Comparison of ENCODE assay signal across 8 mouse cellular contexts in genomic region chr3:35973551-35973950, GRCm38 (mm10). TPM values are rescaled to one million over a fixed set of nuclear protein-coding genes. Genes with fewer than 3 reads are reported as not detected.
DNase-seq lines count a peak whose midpoint lies in the region; ATAC-seq lines count a peak whose summit lies in the region.

No protein-coding gene starts in this region.

- peak; percentile 81 for ATAC-seq in activated CD4-positive, CD25-positive, alpha-beta regulatory T cell, adult 4 months

- DNase-seq in adrenal gland, postnatal 14 days, result peak; percentile 31
- no peak for DNase-seq in adrenal gland, postnatal 4 days (ENCODE audit: low spot score in 2 of 2)
- peak; percentile 27 for DNase-seq in left cerebral cortex, postnatal 4 days
- no peak for DNase-seq in left cerebral cortex, adult 11 months (ENCODE audit: low spot score)
- peak; percentile 20 for DNase-seq in forelimb bud, embryonic 11.5 days (ENCODE audit: low read depth, low spot score)
- peak; percentile 47 for DNase-seq in lung, postnatal 14 days
- DNase-seq in thymus, postnatal 36 days, result peak; percentile 47 to 48

- intact Hi-C loops in left cerebral cortex, postnatal 4 days (cut with DNase I), result loop anchor here (5.0 kb wide), 1 partner anchor 281 kb away; no protein-coding TSS in a partner anchor

RNA-seq across cellular contexts. Expression of gene Mccc1, which starts 26.9 kb away (rescaled TPM):
- total RNA-seq in adrenal gland, postnatal 14 days (2021), result 89.4 and 90.7 TPM in 2 replicates
- total RNA-seq in adrenal gland, postnatal 4 days (2021), result 10 to 100 TPM; 57.7 to 74.9 TPM
- 10 to 100 TPM; 31.0 to 36.5 TPM for total RNA-seq in left cerebral cortex, postnatal 4 days (2021)
- 10 to 100 TPM; 12.8 to 20.5 TPM for polyA plus RNA-seq in activated CD4-positive, CD25-positive, alpha-beta regulatory T cell, adult 4 months (2017; shearing (Covaris generic))

RNA-seq across cellular contexts. Expression of gene Dcun1d1, which starts 36.3 kb away (rescaled TPM):
- 57.7 and 60.2 TPM in 2 replicates for total RNA-seq in adrenal gland, postnatal 14 days (2021)
- 10 to 100 TPM; 76.5 to 79.3 TPM for total RNA-seq in adrenal gland, postnatal 4 days (2021)
- 10 to 100 TPM; 70.4 to 73.9 TPM for total RNA-seq in left cerebral cortex, postnatal 4 days (2021)
- polyA plus RNA-seq in activated CD4-positive, CD25-positive, alpha-beta regulatory T cell, adult 4 months (2017; shearing (Covaris generic)), result 100 to 1,000 TPM; 110 to 118 TPM

Comparison
In these comparisons a context has a peak if more than half of its experiments do, and no peak if none do; other contexts are left out.
1. DNase-seq: peak in adrenal gland, postnatal 14 days (single experiment), left cerebral cortex, postnatal 4 days (single experiment), forelimb bud, embryonic 11.5 days (single experiment), lung, postnatal 14 days (single experiment) and thymus, postnatal 36 days (2 of 2); none in adrenal gland, postnatal 4 days (0 of 2) and left cerebral cortex, adult 11 months (single experiment).